Mouse (Mus musculus) cerebellum, postnatal 36 days (tissue): Measurements from ENCODE around the gene Zfand2b.

Experiments
- DNase-seq, 2 experiments: peaks; one replicate each; pipeline ENCODE4 v3.0.0; 2021 to 2022; ENCODE audit warnings: mixed read lengths in 2 of 2

Zfand2b gene

DNA sequence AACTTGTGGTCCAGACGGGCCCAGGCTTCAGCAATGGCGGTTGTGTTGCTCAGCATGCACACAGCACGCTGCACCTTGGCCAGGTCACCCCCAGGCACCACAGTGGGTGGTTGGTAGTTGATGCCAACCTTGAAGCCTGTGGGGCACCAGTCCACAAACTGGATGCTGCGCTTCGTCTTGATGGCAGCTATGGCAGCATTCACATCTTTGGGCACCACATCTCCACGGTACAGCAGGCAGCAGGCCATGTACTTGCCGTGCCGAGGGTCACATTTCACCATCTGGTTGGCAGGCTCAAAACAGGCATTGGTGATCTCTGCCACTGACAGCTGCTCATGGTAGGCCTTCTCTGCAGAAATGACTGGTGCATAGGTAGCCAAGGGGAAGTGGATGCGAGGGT lies 47.3 kb downstream of the Zfand2b start:
- DNase-seq, result no peak

DNA sequence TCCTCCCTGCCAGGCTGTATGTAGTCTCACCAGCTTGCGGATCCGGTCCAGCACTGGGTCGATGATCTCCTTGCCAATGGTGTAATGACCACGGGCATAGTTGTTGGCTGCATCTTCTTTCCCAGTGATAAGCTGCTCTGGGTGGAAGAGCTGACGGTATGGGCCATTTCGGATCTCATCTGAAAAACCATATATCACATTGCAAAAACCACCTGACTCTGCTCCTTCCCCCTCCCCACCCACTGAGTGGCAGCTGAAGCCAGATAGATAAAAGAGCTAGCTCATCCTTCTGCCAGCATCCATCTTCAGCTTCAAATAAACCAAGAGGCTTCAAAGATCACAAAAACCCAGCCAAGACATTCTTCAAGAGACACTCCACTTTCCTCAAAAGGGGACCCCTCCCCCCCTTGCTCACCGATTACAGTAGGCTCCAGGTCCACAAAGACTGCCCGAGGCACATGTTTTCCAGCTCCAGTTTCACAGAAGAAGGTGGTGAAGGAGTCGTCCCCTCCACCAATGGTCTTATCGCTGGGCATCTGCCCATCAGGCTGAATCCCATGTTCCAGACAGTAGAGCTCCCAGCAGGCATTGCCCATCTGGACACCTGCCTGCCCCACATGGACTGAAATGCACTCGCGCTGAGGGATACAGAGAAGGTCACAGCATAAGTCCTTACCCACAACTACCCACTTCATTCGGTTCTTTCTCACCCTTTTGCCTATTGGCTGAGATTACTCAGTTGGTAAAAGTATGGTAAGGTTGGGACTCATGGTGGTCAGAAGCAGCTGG lies 48.5 kb downstream of the Zfand2b start:
- DNase-seq, result peak; percentile 59 to 60

- no peak for DNase-seq
Observed at GRCm38 (mm10) chr1:75217893-75218226, 49.4 kb downstream of the Zfand2b start.

DNA sequence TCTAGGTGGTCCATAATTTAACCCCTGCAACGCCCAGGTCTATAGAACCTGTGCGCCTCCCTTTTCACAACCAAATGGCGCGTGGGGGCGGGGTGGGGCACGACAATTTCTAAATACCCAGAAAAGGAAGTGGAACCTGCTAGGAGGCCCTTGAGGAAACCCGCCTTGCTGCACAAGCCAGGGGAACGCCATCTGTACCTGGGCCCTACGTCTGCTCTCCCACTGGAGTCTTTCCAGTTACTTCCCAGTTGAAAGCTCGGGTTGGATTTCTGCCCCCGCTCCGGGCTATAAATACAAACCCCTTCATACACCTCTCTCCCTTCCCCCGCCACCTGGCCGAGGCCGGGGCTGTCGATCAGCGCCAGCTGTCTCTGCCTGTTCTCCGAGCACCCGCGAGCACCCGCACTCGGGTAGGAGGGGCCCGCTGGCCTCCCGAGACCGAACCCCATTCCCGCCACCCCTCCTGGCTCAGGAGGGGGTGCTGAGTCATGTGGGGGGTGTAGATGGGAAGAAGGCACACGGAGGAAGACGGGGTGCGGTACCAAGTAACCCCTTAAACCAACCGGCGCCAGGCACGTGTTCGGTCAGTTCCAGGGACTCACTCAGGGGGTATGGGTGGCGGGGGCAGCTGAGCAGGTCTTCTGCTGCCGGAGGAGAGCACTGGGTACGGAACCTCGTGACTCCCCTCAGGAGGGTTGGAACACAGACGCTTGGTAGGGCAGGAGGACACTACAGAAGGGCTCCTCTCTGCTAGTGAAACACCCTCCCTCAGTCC lies 50.0 kb downstream of the Zfand2b start:
- peak; percentile 92 to 93 for DNase-seq

GRCm38 (mm10) chr1:75219078-75219477 lies 50.6 kb downstream of the Zfand2b start:
- peak; percentile 97 for DNase-seq

GRCm38 (mm10) chr1:75219531-75219930 lies 51.1 kb downstream of the Zfand2b start, which contains the start of gene Tuba4a:
TSS of gene Tuba4a (minus strand) at chr1:75219865.
- DNase-seq, result peak in 1 of 2 experiments; percentile 69
